Mouse (Mus musculus) hindbrain, embryonic 16.5 days (tissue): ENCODE results near the gene Rtkn. TPM values are rescaled to one million over a fixed set of nuclear protein-coding genes. Genes with fewer than 3 reads are reported as not detected.

Source experiments
- ATAC-seq: fragments of 200-750 bp; cut with Nextera tagmentation; 2 replicates; pipeline ENCODE4 v1.8.0; 2017; ENCODE audit warnings: moderate TSS enrichment, moderate library complexity
- H3K27ac ChIP-seq: fragments of 300-500 bp; sonication (generic); 2 replicates; pipeline ENCODE4 v1.5.1; 2014; ENCODE audit warnings: low read depth, mild to moderate bottlenecking, control low read depth, low read length, moderate library complexity
- H3K27me3 ChIP-seq: fragments of 300-500 bp; sonication (generic); replicated peaks from 2 replicates; pipeline ENCODE4 v1.6.1; 2014; ENCODE audit warnings: low read length; ENCODE audit not compliant: control insufficient read depth, insufficient read depth
- H3K36me3 ChIP-seq: fragments of 300-500 bp; sonication (generic); 2 replicates; pipeline ENCODE4 v1.6.1; 2014; ENCODE audit warnings: mild to moderate bottlenecking, low read length, moderate library complexity, mixed read lengths; ENCODE audit not compliant: control insufficient read depth, insufficient read depth
- H3K4me1 ChIP-seq: fragments of 300-500 bp; sonication (generic); 2 replicates; pipeline ENCODE4 v1.6.1; 2014; ENCODE audit warnings: low read depth, low read length; ENCODE audit not compliant: control insufficient read depth, insufficient read depth
- H3K4me2 ChIP-seq: fragments of 300-500 bp; sonication (generic); 2 replicates; pipeline ENCODE4 v1.6.1; 2014; ENCODE audit warnings: mild to moderate bottlenecking, low read length, control low read depth, moderate library complexity
- H3K4me3 ChIP-seq: fragments of 300-500 bp; sonication (generic); 2 replicates; pipeline ENCODE4 v1.5.1; 2014; ENCODE audit warnings: mild to moderate bottlenecking, low read length, control low read depth, moderate library complexity
- H3K9ac ChIP-seq: fragments of 300-500 bp; sonication (generic); 2 replicates; pipeline ENCODE4 v1.6.1; 2014; ENCODE audit warnings: low read depth, mild to moderate bottlenecking, control low read depth, low read length, moderate library complexity
- H3K9me3 ChIP-seq: fragments of 300-500 bp; sonication (generic); 2 replicates; pipeline ENCODE4 v1.6.1; 2014; ENCODE audit warnings: mild to moderate bottlenecking, low read length, moderate library complexity; ENCODE audit not compliant: control insufficient read depth
- WGBS: fragments of 180-500 bp; shearing (Covaris S2); extraction: QIAGEN DNeasy Blood & Tissue Kit; methylation state at CpG from one replicate; pipeline ENCODE4 v1.1.7; 2014; 5-methylcytosine and 5-hydroxymethylcytosine counted together
- polyA plus RNA-seq: library from polyadenylated mRNA; unstranded; fragments of >200 nt; fragmentation: Nextera tagmentation; extraction: Ambion mirVana; gene quantifications from 2 replicates; pipeline ENCODE4 v1.2.1, GENCODE M21; 2015

Gene Rtkn
- polyA plus RNA-seq, 1 experiment from 2014 or later = 18.9 TPM

DNA sequence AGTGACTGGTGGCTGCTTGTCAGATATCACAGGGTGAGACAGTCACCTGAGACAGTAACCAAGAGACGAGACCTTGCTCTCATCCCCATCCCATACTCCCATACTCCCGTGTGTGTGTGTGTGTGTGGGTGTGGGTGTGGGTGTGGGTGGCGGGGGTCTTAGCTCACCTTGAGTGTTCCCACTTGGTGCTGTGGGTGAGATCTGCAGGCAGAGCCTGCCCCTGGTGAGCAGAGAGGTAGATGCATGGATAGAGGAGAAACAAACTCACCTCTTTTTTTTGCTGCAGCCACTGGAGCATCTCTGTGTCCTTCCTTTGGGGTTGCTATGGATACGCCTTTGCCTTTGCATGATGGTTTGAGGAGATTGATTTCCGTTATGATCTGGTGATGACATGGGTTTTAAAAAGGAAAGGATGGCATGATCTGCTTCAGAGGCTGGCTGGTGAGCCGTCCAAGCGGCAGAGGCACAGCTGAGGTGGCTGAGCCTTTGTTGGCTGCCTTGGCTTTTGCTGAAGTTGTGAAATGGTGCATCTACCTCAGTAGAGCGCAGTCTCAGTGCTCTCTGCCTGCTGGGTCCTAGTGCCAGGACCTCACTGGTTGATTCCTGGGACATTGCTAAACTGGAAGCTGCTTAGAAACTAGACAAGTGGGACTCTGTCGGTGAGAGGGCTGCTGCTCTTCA lies 37.1 kb downstream of the Rtkn start:
- Histone ChIP-seq H3K27ac (peak overlapping the region; percentile 79), H3K4me1 (peaks cover 29% of the 10 kb centered on the region), H3K9ac (peak overlapping the region; percentile 59), H3K9me3 (no peaks in the 10 kb centered on the region), H3K4me3 (peak overlapping the region; percentile 43), H3K27me3 (no peaks in the 10 kb centered on the region), H3K4me2 (peak overlapping the region; percentile 59), H3K36me3 (no peaks in the 10 kb centered on the region)
- WGBS = 41% methylated on average over 9 of the region's 9 CpGs
- peak; percentile 86 for ATAC-seq

GRCm38 (mm10) chr6:83175996-83176395 lies 40.7 kb downstream of the Rtkn start:
- Histone ChIP-seq H3K4me1 (peaks cover 29% of the 10 kb centered on the region), H3K36me3 (no peaks in the 10 kb centered on the region), H3K9ac (no peak overlapping the region), H3K4me2 (no peak overlapping the region), H3K27ac (no peak overlapping the region), H3K9me3 (no peaks in the 10 kb centered on the region), H3K4me3 (no peak overlapping the region), H3K27me3 (no peaks in the 10 kb centered on the region)
- no peak for ATAC-seq
- 78% methylated on average over 8 of the region's 8 CpGs for WGBS

DNA sequence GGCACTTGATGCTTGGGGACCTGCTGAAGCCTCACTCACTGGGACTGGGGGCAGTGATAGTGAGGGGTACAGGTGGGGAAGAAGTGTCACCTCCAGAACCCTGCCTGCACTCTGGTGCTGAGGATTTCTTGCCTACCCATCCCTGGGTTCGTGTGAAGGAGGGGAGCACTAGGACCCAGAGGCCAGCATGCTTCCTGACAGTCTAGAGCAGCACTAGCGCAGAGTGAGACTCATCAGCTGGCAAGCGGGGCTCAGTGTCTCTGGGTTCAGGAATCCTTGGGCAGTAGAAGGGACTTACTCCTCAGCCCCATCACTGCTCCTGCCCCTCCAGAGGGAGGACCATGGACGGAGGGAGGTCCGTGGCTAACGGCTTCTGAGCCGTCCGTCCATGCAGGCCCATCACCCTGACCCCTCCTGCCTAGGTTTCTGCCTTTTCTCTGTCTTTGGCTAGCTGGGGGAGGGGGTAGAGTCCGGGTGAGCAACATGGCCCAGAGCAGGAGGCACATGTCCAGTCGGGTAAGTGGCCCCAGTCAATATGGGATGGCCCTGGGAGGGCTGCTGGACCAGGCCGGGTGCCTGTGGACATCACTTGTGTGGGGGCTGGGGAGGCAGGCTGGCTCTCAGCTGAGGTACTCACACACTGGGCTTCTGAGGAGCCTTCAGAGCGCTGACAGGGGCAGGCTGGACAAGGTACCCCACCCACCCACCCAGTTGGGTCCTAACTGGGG lies 44.3 kb downstream of the Rtkn start:
- 14% methylated on average over 12 of the region's 12 CpGs for WGBS
- H3K9me3 ChIP-seq = no peaks in the 10 kb centered on the region
- peaks cover 15% of the 10 kb centered on the region for H3K4me1 ChIP-seq
- ATAC-seq = peak; percentile 90
- H3K4me2 ChIP-seq = peak overlapping the region; percentile 74
- H3K9ac ChIP-seq = peak overlapping the region; percentile 78
- H3K27ac ChIP-seq = peak overlapping the region; percentile 40; the same call in 1 of the 2 replicates
- no peaks in the 10 kb centered on the region for H3K27me3 ChIP-seq
- peaks cover 15% of the 10 kb centered on the region for H3K36me3 ChIP-seq
- peak overlapping the region; percentile 59 for H3K4me3 ChIP-seq

DNA sequence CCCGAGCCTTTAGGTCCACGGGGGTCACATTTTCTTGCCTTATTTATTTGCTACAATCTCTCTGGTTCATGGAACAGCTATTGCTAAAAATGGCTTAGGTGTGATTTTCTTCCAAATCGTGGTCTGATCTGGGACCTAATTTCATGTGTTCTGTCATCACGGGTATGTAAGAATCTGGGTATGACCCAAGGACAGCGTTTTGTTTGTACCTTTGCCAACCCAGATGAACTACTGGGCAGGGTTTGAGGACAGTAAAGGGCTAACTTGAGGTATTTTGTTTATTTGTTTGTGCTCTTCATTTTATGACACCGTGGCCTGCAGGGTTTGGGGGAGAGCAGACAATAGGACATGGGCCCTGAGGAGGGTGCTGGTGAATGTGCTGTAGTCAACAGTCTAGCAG lies 45.3 kb downstream of the Rtkn start:
- H3K9ac ChIP-seq = no peak overlapping the region

GRCm38 (mm10) chr6:83184858-83185435 lies 49.7 kb downstream of the Rtkn start:
- no peak for ATAC-seq
- 92% methylated on average over 3 of the region's 3 CpGs for WGBS
- Histone ChIP-seq H3K27me3 (no peaks in the 10 kb centered on the region), H3K4me3 (no peak overlapping the region), H3K36me3 (peaks cover 27% of the 10 kb centered on the region), H3K4me1 (peaks cover 32% of the 10 kb centered on the region), H3K9ac (no peak overlapping the region), H3K27ac (no peak overlapping the region), H3K9me3 (no peaks in the 10 kb centered on the region), H3K4me2 (no peak overlapping the region)

More for the DNA sequence above, 45.3 kb downstream of the Rtkn start:
- no peak for ATAC-seq
- Histone ChIP-seq H3K4me1 (peaks cover 21% of the 10 kb centered on the region), H3K36me3 (peaks cover 15% of the 10 kb centered on the region), H3K27me3 (no peaks in the 10 kb centered on the region), H3K4me2 (peak overlapping the region; percentile 74), H3K4me3 (peak overlapping the region; percentile 59; the same call in 1 of the 2 replicates), H3K9me3 (no peaks in the 10 kb centered on the region), H3K27ac (no peak overlapping the region)
- WGBS = 83% methylated on average over 6 of the region's 6 CpGs

DNA sequence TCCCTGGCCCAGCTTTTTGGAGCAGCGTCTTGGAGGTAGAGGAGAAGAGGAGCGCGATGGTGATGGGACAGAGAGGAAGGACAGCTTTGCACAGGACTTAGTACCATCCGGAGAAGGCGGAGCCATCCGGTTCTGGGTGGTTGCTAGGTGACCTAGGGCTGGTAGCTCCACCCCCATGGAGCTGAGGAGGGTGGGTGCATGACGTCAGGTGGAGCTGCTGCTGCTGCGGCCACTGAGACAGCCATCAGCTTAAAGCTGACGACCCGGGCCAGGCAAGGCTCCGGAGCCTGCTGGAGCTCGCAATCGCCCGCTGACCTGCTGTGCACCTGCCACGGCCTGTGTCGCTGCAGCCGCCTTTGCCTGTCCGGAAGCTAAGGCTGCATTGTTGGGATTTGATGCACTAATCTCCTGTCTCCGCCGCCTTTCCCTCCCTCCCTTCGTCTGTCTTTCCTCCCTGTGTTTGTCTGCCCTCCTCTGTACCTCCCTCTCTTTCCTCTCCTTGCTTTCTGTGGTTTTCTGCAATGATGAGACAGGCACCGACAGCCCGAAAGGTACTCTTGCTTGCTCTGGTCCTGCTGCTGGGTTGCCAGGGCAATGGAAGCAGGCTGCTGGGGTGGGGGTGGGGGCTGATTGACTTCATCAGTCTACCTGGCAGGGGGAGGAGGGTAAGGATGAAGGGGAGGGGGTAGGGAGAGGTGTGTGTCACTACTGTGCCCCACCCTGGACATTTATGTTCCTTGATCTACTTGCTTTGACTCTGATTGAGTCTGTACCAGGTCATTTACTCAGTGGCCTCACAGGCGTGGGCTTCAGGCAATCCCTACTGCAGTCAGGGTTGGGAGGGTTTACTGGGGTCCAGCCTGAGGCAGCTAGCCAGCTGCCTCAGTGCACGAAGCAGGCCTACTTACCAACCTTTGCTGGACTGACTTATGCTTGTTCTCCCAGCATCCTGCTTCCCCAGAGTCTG lies 50.9 kb downstream of the Rtkn start:
- ATAC-seq = peak; percentile 95
- 6% methylated on average over 25 of the region's 25 CpGs for WGBS
- peaks cover 32% of the 10 kb centered on the region for H3K36me3 ChIP-seq

DNA sequence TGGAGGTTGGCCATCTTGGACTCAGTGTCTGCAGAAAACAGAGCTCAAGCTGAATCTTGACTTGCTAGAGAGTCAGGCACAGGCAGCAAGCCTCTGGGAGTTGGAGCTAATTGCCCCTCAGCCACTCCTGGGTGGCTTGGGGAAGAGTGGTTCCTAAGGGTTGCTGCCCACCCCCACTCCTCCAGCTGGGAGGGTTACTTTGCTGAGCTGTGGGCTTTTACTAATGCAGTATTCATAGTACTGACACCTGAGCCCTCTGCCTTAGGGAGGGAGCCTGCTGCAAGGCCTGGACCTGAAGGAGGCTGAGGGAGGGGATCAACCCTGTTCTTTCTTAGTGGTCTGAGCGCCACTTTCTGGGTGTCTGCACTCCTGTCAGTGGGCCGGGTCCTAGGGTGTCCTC lies 51.7 kb downstream of the Rtkn start:
- H3K4me1 ChIP-seq = peaks cover 27% of the 10 kb centered on the region
- peak overlapping the region; percentile 87 for H3K27ac ChIP-seq
- peak overlapping the region; percentile 59 for H3K4me3 ChIP-seq
- ATAC-seq = no peak
- H3K4me2 ChIP-seq = peak overlapping the region; percentile 77
- H3K27me3 ChIP-seq = no peaks in the 10 kb centered on the region
- peaks cover 40% of the 10 kb centered on the region for H3K36me3 ChIP-seq
- 66% methylated on average over 2 of the region's 2 CpGs for WGBS
- H3K9ac ChIP-seq = peak overlapping the region; percentile 80
- no peaks in the 10 kb centered on the region for H3K9me3 ChIP-seq

More for the DNA sequence above, 50.9 kb downstream of the Rtkn start:
- H3K4me3 ChIP-seq = peak overlapping the region; percentile 59
- no peaks in the 10 kb centered on the region for H3K9me3 ChIP-seq
- peak overlapping the region; percentile 87 for H3K27ac ChIP-seq
- H3K4me1 ChIP-seq = peaks cover 27% of the 10 kb centered on the region
- H3K4me2 ChIP-seq = peak overlapping the region; percentile 77
- H3K9ac ChIP-seq = peak overlapping the region; percentile 80
- no peaks in the 10 kb centered on the region for H3K27me3 ChIP-seq

DNA sequence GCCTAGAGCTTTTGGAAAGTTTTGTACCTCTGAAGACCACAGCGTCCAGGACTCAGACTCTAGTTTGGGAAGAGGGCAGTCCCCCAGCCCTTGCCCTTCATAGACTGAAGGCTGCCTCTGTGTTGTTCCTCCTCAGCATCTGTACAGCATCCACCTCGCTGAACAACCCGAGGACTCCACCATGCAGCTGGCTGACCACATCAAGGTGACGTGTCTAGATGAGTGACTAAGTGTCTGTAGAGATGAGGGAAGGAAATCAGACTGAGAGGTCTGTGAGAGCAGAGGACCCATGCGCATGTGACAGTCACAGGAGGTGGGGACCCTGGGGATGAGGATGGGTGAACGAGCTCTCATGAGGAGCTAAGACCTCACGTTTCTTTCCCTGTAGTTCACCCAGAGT lies 58.3 kb downstream of the Rtkn start:
- Histone ChIP-seq H3K36me3 (peaks cover 81% of the 10 kb centered on the region), H3K4me1 (peaks cover 6% of the 10 kb centered on the region), H3K9me3 (no peaks in the 10 kb centered on the region), H3K4me2 (no peak overlapping the region), H3K4me3 (no peak overlapping the region), H3K27ac (no peak overlapping the region), H3K9ac (no peak overlapping the region), H3K27me3 (no peaks in the 10 kb centered on the region)
- WGBS = 84% methylated on average over 7 of the region's 7 CpGs
- ATAC-seq = no peak
